Mouse (Mus musculus) G1E (cell line): Measurements from ENCODE around the gene Ddx20.

Experiments used
- CTCF ChIP-seq: IDR thresholded peaks from 2 replicates; pipeline ENCODE4 v1.5.1; 2012; ENCODE audit warnings: low read depth, low read length, inconsistent platforms, mixed read lengths
- GATA1 ChIP-seq: IDR thresholded peaks from 2 replicates; pipeline ENCODE4 v1.6.1; 2012; ENCODE audit warnings: borderline replicate concordance, low read length, inconsistent platforms, mixed read lengths
- TAL1 ChIP-seq: conservative IDR thresholded peaks from 2 replicates; pipeline ENCODE4 v1.6.1; 2012; ENCODE audit warnings: low read depth, low read length, inconsistent platforms, mixed read lengths

DNA sequence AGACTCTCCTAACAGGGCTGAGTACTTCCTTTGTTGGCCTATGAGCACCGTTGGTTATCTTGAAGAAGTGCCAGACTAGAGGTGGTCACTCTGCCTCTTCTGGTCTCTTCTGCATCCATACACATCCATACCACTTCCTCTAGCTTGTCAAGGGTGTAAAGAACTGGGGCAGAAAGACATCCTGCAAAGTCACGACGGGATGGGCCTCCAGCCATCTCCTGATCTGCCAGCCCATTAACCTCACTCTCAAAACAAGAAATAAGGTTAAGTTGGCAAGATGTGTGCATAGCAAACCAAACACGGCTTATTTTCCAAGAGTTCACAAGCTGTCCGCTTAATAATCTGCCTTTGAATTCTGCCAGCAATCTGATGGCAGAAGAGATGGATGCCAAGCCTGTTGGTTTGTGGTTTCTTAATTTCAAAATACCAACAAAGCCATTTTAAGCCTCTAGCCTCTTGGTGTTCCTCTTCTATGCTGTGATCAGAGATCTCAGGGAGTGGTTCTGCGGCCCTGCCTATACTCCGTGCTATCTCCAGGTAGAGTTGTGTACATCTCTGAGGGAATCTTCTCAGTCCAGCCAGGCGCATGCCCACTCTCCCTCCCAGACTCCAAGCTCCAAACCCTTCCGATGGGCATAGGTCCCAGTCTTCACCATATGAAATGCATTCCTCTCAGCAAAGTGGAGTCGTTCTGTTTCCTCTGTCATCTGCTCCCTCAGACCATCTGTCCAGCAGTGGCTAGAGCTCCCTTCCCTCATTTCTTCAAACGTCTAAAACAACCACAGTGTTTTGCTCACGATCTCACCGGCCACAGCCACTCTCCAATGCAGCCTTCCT is 33.6 kb downstream of the Ddx20 start:
- no peak for TF ChIP-seq CTCF
- TF ChIP-seq TAL1, result no peak
- TF ChIP-seq GATA1, result no peak
